Mouse (Mus musculus): ENCODE data around the gene Mertk.

DNA sequence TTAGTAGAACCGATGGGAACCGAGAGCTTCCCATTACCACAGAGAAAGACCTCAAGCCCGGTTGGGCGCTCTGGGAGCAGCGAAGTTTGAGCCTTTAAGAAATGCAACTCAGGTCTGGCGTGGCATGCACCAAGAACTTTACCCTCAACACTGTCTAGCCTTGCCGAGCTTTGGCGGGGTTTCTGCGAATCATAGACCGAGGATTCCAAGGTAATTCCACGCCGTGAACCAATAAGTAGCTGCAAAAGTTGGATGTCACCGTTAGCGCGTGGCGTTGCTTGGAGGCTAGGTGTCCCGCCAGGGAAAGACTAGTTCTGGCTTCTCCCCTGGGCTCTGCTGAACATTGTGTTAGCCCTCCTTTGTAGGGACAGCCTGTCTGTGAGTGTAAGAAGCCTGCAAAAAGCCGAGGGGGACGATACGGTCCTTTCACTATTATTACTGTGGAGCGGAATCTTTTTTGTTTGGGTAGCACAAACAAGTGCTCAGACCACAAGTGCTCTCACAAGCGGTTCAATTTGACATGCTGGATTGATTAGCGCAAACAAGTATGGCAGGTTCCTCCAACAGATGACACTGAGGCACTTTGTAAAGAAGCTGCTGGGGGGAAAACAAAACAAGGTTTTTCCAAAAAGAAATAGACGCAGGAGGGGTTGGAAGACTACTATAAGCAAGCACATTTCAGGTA is 587 bp downstream of the Mertk start:
- TF ChIP-seq POLR2A (IDR thresholded peaks at IDR 0.05; ENCODE audit: low read depth, low read length): no peak
- TF ChIP-seq CTCF (IDR thresholded peaks at IDR 0.05; ENCODE audit: borderline replicate concordance, insufficient read depth, low read length): no peak

Measured in embryonic fibroblast, embryonic 13.5 days (primary cell).